Mouse (Mus musculus): Measurements from ENCODE around the gene Olfr1113. TPM values are rescaled to one million over a fixed set of nuclear protein-coding genes. Genes with fewer than 3 reads are reported as not detected.
"Not testable (repeated sequence)": the region's sequence is repeated elsewhere in the genome, so short reads cannot be mapped to it uniquely, and the experiment has no call there.

The Olfr1113 gene
- polyA plus RNA-seq (2012; rRNA removed) (not detected in 2 replicates), polyA plus RNA-seq (2014; fragmentation: Nextera tagmentation; extraction: Ambion mirVana) (not detected in 2 replicates)

- WGBS (ENCODE audit: insufficient replicate concordance) = 53% methylated on average over 2 of the region's 2 CpGs
- H3K27ac ChIP-seq = no peak within 1 kb of the TSS
- no peak within 1 kb of the TSS for H3K4me2 ChIP-seq (ENCODE audit: low read depth)
- H3K27me3 ChIP-seq (ENCODE audit: control insufficient read depth, insufficient read depth, low read length) = no peaks in the 10 kb centered on the region
- H3K4me3 ChIP-seq (ENCODE audit: insufficient read depth in 1 of 2, low read depth in 2 of 2, low read length in 2 of 2) = no peak within 1 kb of the TSS
- no peak for ATAC-seq (ENCODE audit: insufficient read depth)
- DNase-seq (ENCODE audit: low read depth in 3 of 3, low spot score in 3 of 3) = no peak
- no peak within 1 kb of the TSS for H3K9ac ChIP-seq (replicated peaks)
- TF ChIP-seq EP300 (IDR thresholded peaks at IDR 0.05; ENCODE audit: low read depth) (no peak), CTCF (IDR thresholded peaks at IDR 0.05; ENCODE audit: low read depth) (no peak)
- no peaks in the 10 kb centered on the region for H3K4me1 ChIP-seq (replicated peaks; ENCODE audit: control insufficient read depth in 2 of 2, insufficient read depth in 2 of 2, low read length in 1 of 2)
- no peaks in the 10 kb centered on the region for H3K36me3 ChIP-seq (replicated peaks; ENCODE audit: control insufficient read depth, insufficient read depth, low read depth)
- H3K9me3 ChIP-seq (ENCODE audit: control insufficient read depth, low read length) = no peaks in the 10 kb centered on the region
Observed at GRCm38 (mm10) chr2:87208670-87209069, at the start of gene Olfr1113. TSS of gene Olfr1113 (plus strand) at chr2:87208970.

- ATAC-seq (ENCODE audit: insufficient read depth) = not testable (repeated sequence)
Observed at GRCm38 (mm10) chr2:87167731-87168130, 41.0 kb upstream of the Olfr1113 start.

GRCm38 (mm10) chr2:87187498-87187897 is 21.3 kb upstream of the Olfr1113 start, which contains the start of gene Olfr1112:
TSS of gene Olfr1112 (plus strand) at chr2:87187798.
- no peaks in the 10 kb centered on the region for H3K27me3 ChIP-seq (ENCODE audit: control insufficient read depth, insufficient read depth, low read length)
- H3K36me3 ChIP-seq (replicated peaks; ENCODE audit: control insufficient read depth, insufficient read depth, low read depth) = no peaks in the 10 kb centered on the region
- 56% methylated on average over 1 of the region's 1 CpGs for WGBS (ENCODE audit: insufficient replicate concordance)
- no peak within 1 kb of the TSS for H3K4me2 ChIP-seq (ENCODE audit: low read depth)
- TF ChIP-seq EP300 (IDR thresholded peaks at IDR 0.05; ENCODE audit: low read depth) (no peak), CTCF (IDR thresholded peaks at IDR 0.05; ENCODE audit: low read depth) (no peak)
- ATAC-seq (ENCODE audit: insufficient read depth) (no peak), DNase-seq (ENCODE audit: low read depth in 3 of 3, low spot score in 3 of 3) (no peak)
- H3K27ac ChIP-seq = no peak within 1 kb of the TSS
- no peaks in the 10 kb centered on the region for H3K9me3 ChIP-seq (ENCODE audit: control insufficient read depth, low read length)
- no peaks in the 10 kb centered on the region for H3K4me1 ChIP-seq (replicated peaks; ENCODE audit: control insufficient read depth in 2 of 2, insufficient read depth in 2 of 2, low read length in 1 of 2)
- no peak within 1 kb of the TSS for H3K4me3 ChIP-seq (ENCODE audit: insufficient read depth in 1 of 2, low read depth in 2 of 2, low read length in 2 of 2)
- no peak within 1 kb of the TSS for H3K9ac ChIP-seq (replicated peaks)

More at GRCm38 (mm10) chr2:87167731-87168130, 41.0 kb upstream of the Olfr1113 start:
- not testable (repeated sequence) for H3K27ac ChIP-seq; H3K36me3 ChIP-seq (replicated peaks; ENCODE audit: control insufficient read depth, insufficient read depth, low read depth); H3K9me3 ChIP-seq (ENCODE audit: control insufficient read depth, low read length); H3K4me2 ChIP-seq (ENCODE audit: low read depth); H3K4me1 ChIP-seq (replicated peaks; ENCODE audit: control insufficient read depth in 2 of 2, insufficient read depth in 2 of 2, low read length in 1 of 2); H3K27me3 ChIP-seq (ENCODE audit: control insufficient read depth, insufficient read depth, low read length); H3K4me3 ChIP-seq (ENCODE audit: insufficient read depth in 1 of 2, low read depth in 2 of 2, low read length in 2 of 2); H3K9ac ChIP-seq (replicated peaks); DNase-seq (ENCODE audit: low read depth in 3 of 3, low spot score in 3 of 3)
- 57% methylated on average over 2 of the region's 2 CpGs for WGBS (ENCODE audit: insufficient replicate concordance)

GRCm38 (mm10) chr2:87247713-87248112 is 38.9 kb downstream of the Olfr1113 start, which contains the start of gene Olfr1115:
TSS of gene Olfr1115 (plus strand) at chr2:87248013.
- H3K4me2 ChIP-seq (ENCODE audit: low read depth) = no peak within 1 kb of the TSS
- ATAC-seq (ENCODE audit: insufficient read depth) (no peak), DNase-seq (ENCODE audit: low read depth in 3 of 3, low spot score in 3 of 3) (no peak)
- H3K36me3 ChIP-seq (replicated peaks; ENCODE audit: control insufficient read depth, insufficient read depth, low read depth) = no peaks in the 10 kb centered on the region
- H3K9me3 ChIP-seq (ENCODE audit: control insufficient read depth, low read length) = no peaks in the 10 kb centered on the region
- H3K4me1 ChIP-seq (replicated peaks; ENCODE audit: control insufficient read depth in 2 of 2, insufficient read depth in 2 of 2, low read length in 1 of 2) = no peaks in the 10 kb centered on the region
- H3K27ac ChIP-seq = no peak within 1 kb of the TSS
- no peak within 1 kb of the TSS for H3K9ac ChIP-seq (replicated peaks)
- no peaks in the 10 kb centered on the region for H3K27me3 ChIP-seq (ENCODE audit: control insufficient read depth, insufficient read depth, low read length)
- no peak within 1 kb of the TSS for H3K4me3 ChIP-seq (ENCODE audit: insufficient read depth in 1 of 2, low read depth in 2 of 2, low read length in 2 of 2)
- 51% methylated on average over 2 of the region's 2 CpGs for WGBS (ENCODE audit: insufficient replicate concordance)
- TF ChIP-seq EP300 (IDR thresholded peaks at IDR 0.05; ENCODE audit: low read depth) = no peak
- TF ChIP-seq CTCF (IDR thresholded peaks at IDR 0.05; ENCODE audit: low read depth) = no peak

Small RNAs within 50 kb of the gene (microRNA-seq; reads per million reads assigned to microRNA genes)
- gene Gm27438 = not detected

Other genes starting within 250 kb of the Olfr1113 start
- not detected in 2 replicates for gene Olfr1099, start 248.3 kb upstream of the Olfr1113 start, polyA plus RNA-seq (2012; rRNA removed)
- gene Olfr1099, start 248.3 kb upstream of the Olfr1113 start, polyA plus RNA-seq (2014; fragmentation: Nextera tagmentation; extraction: Ambion mirVana) = not detected in 2 replicates
- not detected in 2 replicates for gene Olfr1100, start 229.0 kb upstream of the Olfr1113 start, polyA plus RNA-seq (2012; rRNA removed)
- not detected in 2 replicates for gene Olfr1100, start 229.0 kb upstream of the Olfr1113 start, polyA plus RNA-seq (2014; fragmentation: Nextera tagmentation; extraction: Ambion mirVana)
- not detected in 2 replicates for gene Olfr1101, start 217.7 kb upstream of the Olfr1113 start, polyA plus RNA-seq (2012; rRNA removed)
- not detected in 2 replicates for gene Olfr1101, start 217.7 kb upstream of the Olfr1113 start, polyA plus RNA-seq (2014; fragmentation: Nextera tagmentation; extraction: Ambion mirVana)
- not detected in 2 replicates for gene Olfr1102, start 210.6 kb upstream of the Olfr1113 start, polyA plus RNA-seq (2012; rRNA removed)
- gene Olfr1102, start 210.6 kb upstream of the Olfr1113 start, polyA plus RNA-seq (2014; fragmentation: Nextera tagmentation; extraction: Ambion mirVana) = not detected in 2 replicates
- gene Olfr1104, start 181.9 kb upstream of the Olfr1113 start, polyA plus RNA-seq (2012; rRNA removed) = not detected in 2 replicates
- not detected in 2 replicates for gene Olfr1104, start 181.9 kb upstream of the Olfr1113 start, polyA plus RNA-seq (2014; fragmentation: Nextera tagmentation; extraction: Ambion mirVana)
- not detected in 2 replicates for gene Olfr1105, start 172.4 kb upstream of the Olfr1113 start, polyA plus RNA-seq (2012; rRNA removed)
- gene Olfr1105, start 172.4 kb upstream of the Olfr1113 start, polyA plus RNA-seq (2014; fragmentation: Nextera tagmentation; extraction: Ambion mirVana) = not detected in 2 replicates
- gene Olfr1106, start 156.7 kb upstream of the Olfr1113 start, polyA plus RNA-seq (2012; rRNA removed) = not detected in 2 replicates
- gene Olfr1106, start 156.7 kb upstream of the Olfr1113 start, polyA plus RNA-seq (2014; fragmentation: Nextera tagmentation; extraction: Ambion mirVana) = not detected in 2 replicates
- gene Olfr1107, start 133.2 kb upstream of the Olfr1113 start, polyA plus RNA-seq (2012; rRNA removed) = not detected in 2 replicates
- not detected in 2 replicates for gene Olfr1107, start 133.2 kb upstream of the Olfr1113 start, polyA plus RNA-seq (2014; fragmentation: Nextera tagmentation; extraction: Ambion mirVana)
- not detected in 2 replicates for gene Olfr1109, start 113.0 kb upstream of the Olfr1113 start, polyA plus RNA-seq (2012; rRNA removed)
- gene Olfr1109, start 113.0 kb upstream of the Olfr1113 start, polyA plus RNA-seq (2014; fragmentation: Nextera tagmentation; extraction: Ambion mirVana) = not detected in 2 replicates
- gene Olfr259, start 94.4 kb upstream of the Olfr1113 start, polyA plus RNA-seq (2012; rRNA removed) = not detected in 2 replicates
- not detected in 2 replicates for gene Olfr259, start 94.4 kb upstream of the Olfr1113 start, polyA plus RNA-seq (2014; fragmentation: Nextera tagmentation; extraction: Ambion mirVana)
- not detected in 2 replicates for gene Olfr1110, start 68.7 kb upstream of the Olfr1113 start, polyA plus RNA-seq (2012; rRNA removed)
- gene Olfr1110, start 68.7 kb upstream of the Olfr1113 start, polyA plus RNA-seq (2014; fragmentation: Nextera tagmentation; extraction: Ambion mirVana) = not detected in 2 replicates
- not detected in 2 replicates for gene Olfr1111, start 56.3 kb upstream of the Olfr1113 start, polyA plus RNA-seq (2012; rRNA removed)
- gene Olfr1111, start 56.3 kb upstream of the Olfr1113 start, polyA plus RNA-seq (2014; fragmentation: Nextera tagmentation; extraction: Ambion mirVana) = not detected in 2 replicates
- gene Olfr1112, start 21.2 kb upstream of the Olfr1113 start, polyA plus RNA-seq (2012; rRNA removed) = not detected in 2 replicates
- gene Olfr1112, start 21.2 kb upstream of the Olfr1113 start, polyA plus RNA-seq (2014; fragmentation: Nextera tagmentation; extraction: Ambion mirVana) = not detected in 2 replicates
- not detected in 2 replicates for gene Olfr1115, start 39.0 kb downstream of the Olfr1113 start, polyA plus RNA-seq (2012; rRNA removed)
- not detected in 2 replicates for gene Olfr1115, start 39.0 kb downstream of the Olfr1113 start, polyA plus RNA-seq (2014; fragmentation: Nextera tagmentation; extraction: Ambion mirVana)
- not detected in 2 replicates for gene Olfr1116, start 58.6 kb downstream of the Olfr1113 start, polyA plus RNA-seq (2012; rRNA removed)
- gene Olfr1116, start 58.6 kb downstream of the Olfr1113 start, polyA plus RNA-seq (2014; fragmentation: Nextera tagmentation; extraction: Ambion mirVana) = not detected in 2 replicates
- gene Olfr1118, start 98.6 kb downstream of the Olfr1113 start, polyA plus RNA-seq (2012; rRNA removed) = not detected in 2 replicates
- gene Olfr1118, start 98.6 kb downstream of the Olfr1113 start, polyA plus RNA-seq (2014; fragmentation: Nextera tagmentation; extraction: Ambion mirVana) = not detected in 2 replicates
- not detected in 2 replicates for gene Olfr1120, start 145.8 kb downstream of the Olfr1113 start, polyA plus RNA-seq (2012; rRNA removed)
- not detected in 2 replicates for gene Olfr1120, start 145.8 kb downstream of the Olfr1113 start, polyA plus RNA-seq (2014; fragmentation: Nextera tagmentation; extraction: Ambion mirVana)
- not detected in 2 replicates for gene Olfr1121, start 160.9 kb downstream of the Olfr1113 start, polyA plus RNA-seq (2012; rRNA removed)
- gene Olfr1121, start 160.9 kb downstream of the Olfr1113 start, polyA plus RNA-seq (2014; fragmentation: Nextera tagmentation; extraction: Ambion mirVana) = not detected in 2 replicates
- not detected in 2 replicates for gene Olfr1122, start 176.9 kb downstream of the Olfr1113 start, polyA plus RNA-seq (2012; rRNA removed)
- gene Olfr1122, start 176.9 kb downstream of the Olfr1113 start, polyA plus RNA-seq (2014; fragmentation: Nextera tagmentation; extraction: Ambion mirVana) = not detected in 2 replicates
- gene Olfr1123, start 207.7 kb downstream of the Olfr1113 start, polyA plus RNA-seq (2012; rRNA removed) = not detected in 2 replicates
- gene Olfr1123, start 207.7 kb downstream of the Olfr1113 start, polyA plus RNA-seq (2014; fragmentation: Nextera tagmentation; extraction: Ambion mirVana) = not detected in 2 replicates
- gene Olfr1124, start 221.3 kb downstream of the Olfr1113 start, polyA plus RNA-seq (2012; rRNA removed) = not detected in 2 replicates
- gene Olfr1124, start 221.3 kb downstream of the Olfr1113 start, polyA plus RNA-seq (2014; fragmentation: Nextera tagmentation; extraction: Ambion mirVana) = not detected in 2 replicates
- not detected in 2 replicates for gene Olfr1126, start 245.0 kb downstream of the Olfr1113 start, polyA plus RNA-seq (2012; rRNA removed)
- gene Olfr1126, start 245.0 kb downstream of the Olfr1113 start, polyA plus RNA-seq (2014; fragmentation: Nextera tagmentation; extraction: Ambion mirVana) = not detected in 2 replicates

Data from liver, embryonic 14.5 days (tissue).